Mouse (Mus musculus) brain, embryonic 18.5 days (tissue): Measurements from ENCODE around the gene Ptcra.
A peak's percentile ranks its signal among the peaks of the same experiment; 100 is the strongest.
"Not testable (repeated sequence)": the region's sequence is repeated elsewhere in the genome, so short reads cannot be mapped to it uniquely, and the experiment has no call there.

Experiments used
- DNase-seq: peaks from one replicate; pipeline ENCODE4 v3.0.0-alpha.2; 2012; ENCODE audit warnings: low read depth, low spot score

Gene Ptcra

GRCm38 (mm10) chr17:46771616-46772015 is 8.1 kb upstream of the Ptcra start:
- DNase-seq: no peak

GRCm38 (mm10) chr17:46771025-46771424 is 7.5 kb upstream of the Ptcra start:
- no peak for DNase-seq

GRCm38 (mm10) chr17:46770546-46770945 is 7.0 kb upstream of the Ptcra start:
- DNase-seq: no peak

GRCm38 (mm10) chr17:46767868-46768267 is 4.4 kb upstream of the Ptcra start:
- DNase-seq: no peak

GRCm38 (mm10) chr17:46764916-46765315 is 1.4 kb upstream of the Ptcra start:
- DNase-seq: not testable (repeated sequence)

GRCm38 (mm10) chr17:46758753-46759152 is 4.8 kb downstream of the Ptcra start:
- no peak for DNase-seq

- DNase-seq: peak; percentile 96
Observed at GRCm38 (mm10) chr17:46751794-46752556, 11.5 kb downstream of the Ptcra start, which contains the start of gene Cnpy3. Gene Cnpy3 (minus strand): TSS chr17:46752214.

GRCm38 (mm10) chr17:46751056-46751793 is 12.3 kb downstream of the Ptcra start:
- DNase-seq: no peak

GRCm38 (mm10) chr17:46750580-46750979 is 12.9 kb downstream of the Ptcra start:
- DNase-seq: no peak

GRCm38 (mm10) chr17:46749282-46749681 is 14.2 kb downstream of the Ptcra start:
- DNase-seq: no peak

- DNase-seq: no peak
Observed at GRCm38 (mm10) chr17:46747806-46748205, 15.7 kb downstream of the Ptcra start.

GRCm38 (mm10) chr17:46747234-46747633 is 16.3 kb downstream of the Ptcra start:
- DNase-seq: no peak

GRCm38 (mm10) chr17:46745506-46745905 is 18.0 kb downstream of the Ptcra start:
- no peak for DNase-seq

- no peak for DNase-seq
Observed at GRCm38 (mm10) chr17:46742986-46743385, 20.5 kb downstream of the Ptcra start.

- DNase-seq: no peak
Observed at GRCm38 (mm10) chr17:46741305-46741704, 22.2 kb downstream of the Ptcra start.

GRCm38 (mm10) chr17:46736160-46736559 is 27.4 kb downstream of the Ptcra start:
- no peak for DNase-seq

GRCm38 (mm10) chr17:46735287-46735686 is 28.2 kb downstream of the Ptcra start:
- no peak for DNase-seq

GRCm38 (mm10) chr17:46734055-46734454 is 29.5 kb downstream of the Ptcra start:
- DNase-seq: no peak

GRCm38 (mm10) chr17:46728904-46729318 is 34.6 kb downstream of the Ptcra start, which contains the start of gene Gnmt:
Gene Gnmt (minus strand): TSS chr17:46729168.
- DNase-seq: no peak

- DNase-seq: no peak
Observed at GRCm38 (mm10) chr17:46728496-46728895, 35.0 kb downstream of the Ptcra start.

GRCm38 (mm10) chr17:46728021-46728420 is 35.5 kb downstream of the Ptcra start:
- DNase-seq: no peak

- no peak for DNase-seq
Observed at GRCm38 (mm10) chr17:46727271-46727670, 36.2 kb downstream of the Ptcra start.
